Comparison of ENCODE assay signal across 12 mouse cellular contexts in genomic region chr10:41582901-41583361, GRCm38 (mm10).
A peak's percentile ranks its signal among the peaks of the same experiment; 100 is the strongest.
DNase-seq lines count a peak whose midpoint lies in the region; ATAC-seq and TF ChIP-seq lines count a peak whose summit lies in the region.
"Had no signal": no experiment of that assay in that cellular context is flagged by ENCODE, and none has a peak within 500 bp of the region (broad histone marks: within the 10 kb centered on the region; RNA-seq: fewer than 3 reads in every experiment).

No protein-coding gene starts in this region.

- no peak overlapping the region for H3K4me3 ChIP-seq in hindbrain, embryonic 10.5 days
- H3K4me3 ChIP-seq in hindbrain, embryonic 13.5 days, result no peak overlapping the region
- H3K4me3 ChIP-seq in ES-Bruce4 (ENCODE audit: low read depth, low read length), result no peak overlapping the region
- no peak overlapping the region for H3K4me3 ChIP-seq in limb, embryonic 12.5 days (replicated peaks)

- TF ChIP-seq CTCF in ES-Bruce4 (IDR thresholded peaks at IDR 0.05; ENCODE audit: low read depth, low read length), result no peak

- no peaks in the 10 kb centered on the region for H3K9me3 ChIP-seq in hindbrain, embryonic 10.5 days
- H3K9me3 ChIP-seq in hindbrain, embryonic 13.5 days, result no peaks in the 10 kb centered on the region
- H3K9me3 ChIP-seq in ES-Bruce4 (replicated peaks; ENCODE audit: control insufficient read depth, insufficient read depth, low read length, poor library complexity, severe bottlenecking), result no peaks in the 10 kb centered on the region
- H3K9me3 ChIP-seq in limb, embryonic 12.5 days, result no peaks in the 10 kb centered on the region
- H3K9me3 ChIP-seq: G1E had no signal

- TF ChIP-seq EP300 in ES-Bruce4 (IDR thresholded peaks at IDR 0.05; ENCODE audit: insufficient read depth, low read depth, low read length), result peak; percentile 39; the same call in 1 of the 2 replicates

- no peak for ATAC-seq in hindbrain, embryonic 13.5 days (ENCODE audit: low FRiP score)
- ATAC-seq in limb, embryonic 12.5 days (ENCODE audit: insufficient number of reproducible peaks, insufficient read depth, low FRiP score, low TSS enrichment, low read depth), result 0 out of 2 replicates have a peak, but pooled peaks have one; percentile 31
- ATAC-seq in CD4-positive, CD25-positive, alpha-beta regulatory T cell, adult 4 months, result no peak

- H3K4me2 ChIP-seq in hindbrain, embryonic 13.5 days, result no peak overlapping the region
- no peak overlapping the region; the same call in 1 of the 2 replicates for H3K4me2 ChIP-seq in limb, embryonic 12.5 days

- no peaks in the 10 kb centered on the region for H3K36me3 ChIP-seq in hindbrain, embryonic 10.5 days
- no peaks in the 10 kb centered on the region for H3K36me3 ChIP-seq in hindbrain, embryonic 13.5 days
- H3K36me3 ChIP-seq in ES-Bruce4 (ENCODE audit: control insufficient read depth, insufficient read depth, low read length, poor library complexity, severe bottlenecking), result no peaks in the 10 kb centered on the region
- no peaks in the 10 kb centered on the region for H3K36me3 ChIP-seq in limb, embryonic 12.5 days
- H3K36me3 ChIP-seq: G1E had no signal

- no peak for TF ChIP-seq POLR2A in ES-Bruce4 (IDR thresholded peaks at IDR 0.05; ENCODE audit: insufficient read depth, low read length)

- peaks cover 18% of the 10 kb centered on the region for H3K4me1 ChIP-seq in hindbrain, embryonic 10.5 days (replicated peaks)
- no peaks in the 10 kb centered on the region for H3K4me1 ChIP-seq in hindbrain, embryonic 13.5 days (replicated peaks)
- no peaks in the 10 kb centered on the region for H3K4me1 ChIP-seq in ES-Bruce4 (ENCODE audit: control insufficient read depth, insufficient read depth, low read length)
- H3K4me1 ChIP-seq in limb, embryonic 12.5 days (replicated peaks), result peaks cover 11% of the 10 kb centered on the region

- intact Hi-C loops in left cerebral cortex, postnatal 4 days (cut with DNase I), result no loop called here

- 15% methylated on average over 5 of the region's 5 CpGs for WGBS in hindbrain, embryonic 10.5 days
- 4% methylated on average over 4 of the region's 5 CpGs for WGBS in hindbrain, embryonic 13.5 days
- WGBS in limb, embryonic 12.5 days, result 10% methylated on average over 5 of the region's 5 CpGs

- no peak overlapping the region for H3K9ac ChIP-seq in hindbrain, embryonic 13.5 days
- H3K9ac ChIP-seq in ES-Bruce4 (ENCODE audit: low read depth, poor library complexity, severe bottlenecking), result no peak overlapping the region
- no peak overlapping the region for H3K9ac ChIP-seq in limb, embryonic 12.5 days (replicated peaks)

- peak overlapping the region; percentile 76 for H3K27ac ChIP-seq in hindbrain, embryonic 10.5 days
- H3K27ac ChIP-seq in hindbrain, embryonic 13.5 days, result no peak overlapping the region
- H3K27ac ChIP-seq in ES-Bruce4 (ENCODE audit: insufficient read depth, low read length), result peak overlapping the region; percentile 74
- H3K27ac ChIP-seq in limb, embryonic 12.5 days, result peak overlapping the region; percentile 77

- no peaks in the 10 kb centered on the region for H3K27me3 ChIP-seq in hindbrain, embryonic 10.5 days (ENCODE audit: insufficient read depth, poor library complexity, severe bottlenecking)
- no peaks in the 10 kb centered on the region for H3K27me3 ChIP-seq in hindbrain, embryonic 13.5 days
- no peaks in the 10 kb centered on the region for H3K27me3 ChIP-seq in ES-Bruce4 (ENCODE audit: control insufficient read depth, insufficient read depth, low read length, poor library complexity, severe bottlenecking)
- no peaks in the 10 kb centered on the region for H3K27me3 ChIP-seq in limb, embryonic 12.5 days

- peak; percentile 25 for DNase-seq in hindbrain, embryonic 10.5 days (ENCODE audit: low spot score)
- DNase-seq in embryo, embryonic 10 days (ENCODE audit: low spot score), result peak; percentile 64
- DNase-seq in left cerebral cortex, postnatal 4 days, result no peak
- DNase-seq in gastrocnemius, postnatal 4 days (ENCODE audit: low spot score in 2 of 2), result no peak
- DNase-seq: gastrocnemius, postnatal 14 days; kidney, postnatal 25 days; retina, postnatal 1 day had no signal

Comparison
In these comparisons a context has a peak if more than half of its experiments do, and no peak if none do; other contexts are left out.
1. DNase-seq: peak in hindbrain, embryonic 10.5 days (single experiment) and embryo, embryonic 10 days (single experiment); none in left cerebral cortex, postnatal 4 days (single experiment) and gastrocnemius, postnatal 4 days (0 of 2).